Mouse (Mus musculus) large intestine, adult 2 months (tissue): ENCODE measurements around the gene Swsap1. TPM values are rescaled to one million over a fixed set of nuclear protein-coding genes. Genes with fewer than 3 reads are reported as not detected.

Experiments used
- DNase-seq: peaks from one replicate; pipeline ENCODE4 v3.0.0-alpha.2; 2012; ENCODE audit warnings: low read depth, low spot score
- WGBS: fragments of 180-500 bp; shearing (Covaris S2); methylation state at CpG from one replicate; pipeline ENCODE4 v1.1.7; 2018; 5-methylcytosine and 5-hydroxymethylcytosine counted together
- polyA plus RNA-seq: library from polyadenylated mRNA; depleted of rRNA; stranded (reverse); fragments of >200 nt; gene quantifications from 2 replicates; pipeline ENCODE4 v1.2.3, GENCODE M21; 2012

Gene Swsap1
- polyA plus RNA-seq, 1 experiment = 8.0 TPM

DNA sequence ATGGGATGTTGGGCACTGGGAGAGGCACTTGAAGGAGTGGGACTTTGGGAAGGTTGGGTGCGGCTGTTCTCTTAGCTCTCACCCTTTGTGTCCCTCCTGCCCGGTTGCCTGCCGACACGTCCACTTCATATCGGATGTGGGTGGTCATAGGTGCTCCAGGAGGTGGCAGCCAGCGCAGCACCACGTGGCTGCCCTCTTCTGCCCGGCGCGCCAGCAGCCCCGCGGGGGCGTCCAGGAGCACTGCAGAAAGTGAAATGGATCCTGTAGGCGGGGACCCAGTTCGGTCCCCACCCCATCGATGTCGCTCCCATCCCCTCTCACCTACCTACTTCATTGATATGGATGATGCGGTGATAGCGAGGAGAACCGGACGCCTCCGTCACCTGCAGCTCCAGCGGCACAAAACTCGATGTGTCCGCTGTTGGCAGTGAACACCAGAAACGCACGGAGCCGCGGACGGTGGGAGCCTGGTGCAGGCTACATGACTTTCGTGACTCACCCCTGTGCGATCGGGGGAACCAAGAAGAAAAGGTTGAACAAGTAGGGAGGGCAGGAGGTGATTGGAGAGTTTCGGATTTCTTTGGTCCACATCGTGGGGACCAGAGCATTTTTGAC, 5.9 kb downstream of the Swsap1 start:
- DNase-seq = no peak
- 6% methylated on average over 35 of the region's 35 CpGs for WGBS

DNA sequence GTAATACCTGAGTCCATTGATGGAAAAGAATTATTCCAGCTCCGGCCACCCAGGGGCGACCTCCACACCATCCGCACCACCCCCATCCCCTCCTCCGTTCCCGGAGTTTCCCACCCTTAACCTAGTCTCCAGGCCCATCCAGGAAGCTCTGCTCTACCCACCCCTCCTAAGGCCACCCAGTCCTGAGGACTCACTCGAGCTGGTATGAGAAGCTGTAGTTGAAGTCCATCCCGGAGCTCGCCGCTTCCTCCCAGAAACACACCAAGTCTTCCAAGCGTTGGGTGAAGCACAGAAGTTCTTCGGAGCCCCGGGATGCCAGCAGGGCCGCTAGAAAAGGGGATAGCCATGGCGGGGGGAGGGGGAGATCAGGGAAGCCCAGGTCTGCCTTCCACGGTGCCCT, 6.5 kb downstream of the Swsap1 start:
- under 1% methylated on average over 15 of the region's 15 CpGs for WGBS
- no peak for DNase-seq

DNA sequence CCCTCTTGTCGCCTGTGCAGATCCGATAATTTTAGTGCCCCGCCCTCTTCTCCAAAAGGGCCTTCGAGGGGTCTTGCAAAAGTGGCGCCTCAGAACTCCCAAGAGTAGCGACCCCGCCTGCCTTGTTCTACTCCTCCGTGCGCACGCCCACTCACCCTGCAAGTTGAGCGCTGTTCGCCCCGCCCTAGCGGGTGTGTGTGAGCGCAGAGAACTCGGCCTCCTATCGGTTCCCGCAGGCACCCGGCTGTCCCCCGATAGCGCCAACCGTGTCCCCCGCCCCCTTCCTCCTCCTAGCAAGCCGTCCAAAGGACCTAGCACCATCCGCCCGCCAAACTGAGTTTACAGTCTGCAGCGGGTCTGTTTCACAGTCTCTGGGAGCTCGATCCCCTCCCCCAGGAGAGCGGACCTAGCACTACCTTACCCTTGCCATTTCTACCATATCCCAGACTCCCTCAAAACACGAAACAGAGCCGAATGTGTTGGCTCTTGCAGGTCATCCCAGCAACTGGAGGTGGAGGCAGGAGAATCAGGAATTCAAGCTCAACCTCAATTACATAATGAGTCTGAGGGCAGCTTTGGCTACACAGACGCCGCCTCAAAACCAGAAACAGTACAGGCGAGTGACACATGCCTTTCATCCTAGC, 7.0 kb downstream of the Swsap1 start:
- WGBS = 3% methylated on average over 34 of the region's 34 CpGs
- no peak for DNase-seq

DNA sequence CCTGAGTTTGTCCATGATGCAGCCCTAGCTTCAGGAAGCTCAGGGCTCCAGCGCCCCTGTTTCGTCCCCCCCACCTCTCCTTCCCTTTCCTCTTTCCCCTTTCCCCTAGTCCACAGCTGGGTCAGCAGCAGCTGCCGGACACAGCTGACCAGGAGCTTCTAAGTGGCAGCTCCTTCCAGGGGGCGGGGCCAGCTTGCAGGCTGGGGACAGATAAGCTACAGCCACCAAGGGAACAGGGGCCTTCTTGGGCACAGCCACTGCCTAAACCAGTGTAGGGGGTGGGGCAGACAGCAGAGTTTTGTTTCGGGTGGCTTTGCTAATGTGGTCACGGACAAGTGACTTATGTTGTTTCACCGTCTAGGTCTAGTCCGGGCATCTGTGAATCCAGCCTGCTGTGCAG, 7.9 kb downstream of the Swsap1 start, which contains the start of gene Epor:
Gene Epor (minus strand): TSS at position 90 of the 400 bp plus-strand sequence.
- 39% methylated on average over 8 of the region's 8 CpGs for WGBS
- DNase-seq = no peak

DNA sequence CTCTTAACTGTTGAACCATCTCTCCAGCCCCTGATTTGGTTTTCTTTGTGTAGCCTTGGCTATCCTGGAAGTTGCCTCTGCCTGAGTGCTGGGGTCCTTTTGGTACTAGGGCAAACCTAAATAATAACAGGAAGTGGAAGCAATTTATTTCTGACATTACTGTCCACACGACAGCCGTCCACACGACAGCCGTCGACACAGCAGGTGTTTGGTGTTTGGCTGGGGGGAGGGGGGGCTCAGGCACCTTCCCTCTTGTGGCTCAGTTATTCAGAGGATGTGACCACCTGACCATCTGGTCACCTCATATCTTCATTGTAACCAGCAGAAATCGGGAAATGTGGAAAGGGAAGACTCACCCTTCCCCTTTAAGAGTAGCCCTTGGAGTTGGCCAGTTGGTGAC, 13.3 kb downstream of the Swsap1 start:
- WGBS = 57% methylated on average over 6 of the region's 6 CpGs
- DNase-seq = no peak

DNA sequence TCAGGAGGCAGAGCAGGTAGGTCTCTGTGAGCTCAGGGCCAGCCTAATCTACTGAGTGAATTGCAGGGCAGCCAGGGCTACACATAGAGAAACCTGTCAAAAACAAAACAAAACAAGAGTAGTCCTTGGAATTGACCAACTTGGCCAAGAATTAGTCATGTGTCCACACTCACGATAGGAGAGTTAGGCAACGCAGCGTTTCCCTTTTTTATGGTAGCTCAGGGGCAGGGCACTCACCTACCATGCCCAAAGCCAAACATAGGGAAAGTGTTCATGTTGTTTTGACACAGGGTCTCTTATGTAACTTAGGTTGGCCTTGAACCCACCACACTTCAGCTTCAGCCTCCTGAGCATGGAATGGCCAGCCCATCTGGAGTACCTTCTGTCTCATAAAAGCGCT, 13.7 kb downstream of the Swsap1 start:
- 56% methylated on average over 4 of the region's 4 CpGs for WGBS
- no peak for DNase-seq

DNA sequence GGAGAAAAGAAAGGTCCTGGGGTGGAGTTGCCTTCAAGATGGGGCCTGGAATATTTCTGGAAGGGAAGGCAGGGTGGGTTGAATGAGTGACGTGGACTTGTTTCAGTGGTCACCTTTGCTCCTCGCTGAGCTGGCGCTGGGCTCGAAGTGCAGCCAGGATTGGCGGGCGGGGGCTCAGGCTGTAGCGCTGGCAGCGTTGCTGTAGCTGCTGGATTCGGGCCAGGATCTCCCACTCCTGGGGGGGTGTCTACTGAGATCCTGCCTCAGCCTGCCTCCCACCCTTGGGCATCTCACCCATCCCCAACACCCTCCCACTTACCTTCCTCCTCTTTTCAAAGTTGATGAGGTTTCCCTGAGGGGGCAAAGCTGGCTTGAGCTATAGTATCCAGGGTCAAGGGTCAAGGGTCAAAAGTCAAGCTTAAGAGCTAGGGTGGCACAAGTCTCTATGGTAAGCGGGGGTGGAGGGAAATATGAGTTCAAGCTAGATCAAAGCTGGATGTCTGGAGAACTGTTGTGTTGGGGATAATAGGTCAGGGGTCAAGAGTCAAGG, 21.1 kb downstream of the Swsap1 start:
- DNase-seq = no peak
- 78% methylated on average over 10 of the region's 10 CpGs for WGBS

DNA sequence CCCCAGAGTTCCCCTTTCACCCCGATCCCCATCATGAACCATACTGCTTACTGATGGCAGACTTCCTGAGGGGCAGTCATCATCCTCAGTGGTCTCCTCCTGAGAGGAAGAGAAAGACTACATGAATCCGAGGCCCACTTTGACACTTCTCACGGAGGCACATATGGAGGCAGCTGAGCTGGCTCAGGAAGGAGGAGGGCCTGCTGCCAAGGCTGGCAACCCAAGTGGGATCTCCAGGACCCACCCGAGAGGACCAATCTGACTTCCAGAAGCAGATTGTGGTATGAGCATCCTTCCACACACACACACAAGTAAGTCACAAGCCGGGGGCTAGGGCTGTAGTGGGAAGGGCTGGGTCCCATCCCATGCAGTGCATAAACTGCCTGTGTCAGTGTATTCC, 21.8 kb downstream of the Swsap1 start:
- DNase-seq = no peak
- WGBS = 80% methylated on average over 5 of the region's 5 CpGs

DNA sequence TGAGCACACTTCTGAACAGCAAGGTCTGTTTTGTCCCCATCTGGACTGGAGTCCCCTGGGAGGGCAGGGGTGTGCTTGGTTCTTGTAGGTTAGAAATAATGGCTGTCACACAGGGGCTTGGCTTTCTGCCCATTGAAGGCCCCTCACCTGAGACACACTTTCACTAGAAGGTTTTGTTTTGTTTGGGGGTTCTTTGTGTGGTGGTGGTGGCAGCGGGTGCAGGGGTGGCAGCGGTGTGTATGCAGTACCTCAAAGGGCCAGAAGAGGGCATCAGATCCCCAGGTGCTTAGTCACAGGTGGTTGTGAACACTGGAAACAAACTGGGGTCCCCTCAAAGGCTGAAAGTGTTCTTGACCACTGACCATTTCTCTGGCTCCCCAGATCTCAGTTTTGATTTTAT, 22.4 kb downstream of the Swsap1 start:
- WGBS = 38% methylated on average over 2 of the region's 2 CpGs
- no peak for DNase-seq

DNA sequence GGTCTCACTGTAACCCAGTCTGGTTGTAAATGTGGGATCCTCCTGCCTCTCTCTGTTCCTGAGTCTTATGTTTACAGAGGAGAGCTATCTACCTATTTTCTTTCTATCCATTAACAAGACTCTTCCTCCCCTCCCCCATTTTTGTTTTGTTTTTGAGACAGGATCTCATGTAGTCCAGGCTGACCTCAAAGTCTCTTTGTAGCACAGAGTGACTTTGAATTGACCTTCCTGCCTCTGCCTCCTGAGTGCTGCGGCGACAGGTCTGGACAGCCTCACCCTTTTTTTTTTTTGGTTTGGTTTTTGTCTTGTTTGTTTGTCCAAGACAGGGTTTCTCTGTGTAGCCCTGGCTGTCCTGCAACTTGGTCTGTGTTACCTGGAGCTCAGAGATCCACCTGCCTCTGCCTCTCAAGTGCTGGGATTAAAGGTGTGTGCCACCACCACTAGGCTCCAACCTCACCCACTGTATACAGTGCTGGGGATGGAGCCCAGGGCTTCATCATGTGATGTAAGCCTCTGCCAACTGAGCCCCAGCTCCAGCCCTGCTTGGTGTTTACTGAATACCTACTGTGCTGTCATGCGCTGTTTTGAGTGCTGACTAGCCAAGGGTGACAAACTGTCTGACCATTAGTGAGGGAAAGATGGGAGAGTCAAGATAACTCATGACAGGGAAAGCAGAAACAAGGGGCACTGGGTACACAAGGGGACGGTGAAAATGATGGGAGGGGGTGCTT, 23.0 kb downstream of the Swsap1 start:
- DNase-seq = no peak
- 84% methylated on average over 4 of the region's 4 CpGs for WGBS

DNA sequence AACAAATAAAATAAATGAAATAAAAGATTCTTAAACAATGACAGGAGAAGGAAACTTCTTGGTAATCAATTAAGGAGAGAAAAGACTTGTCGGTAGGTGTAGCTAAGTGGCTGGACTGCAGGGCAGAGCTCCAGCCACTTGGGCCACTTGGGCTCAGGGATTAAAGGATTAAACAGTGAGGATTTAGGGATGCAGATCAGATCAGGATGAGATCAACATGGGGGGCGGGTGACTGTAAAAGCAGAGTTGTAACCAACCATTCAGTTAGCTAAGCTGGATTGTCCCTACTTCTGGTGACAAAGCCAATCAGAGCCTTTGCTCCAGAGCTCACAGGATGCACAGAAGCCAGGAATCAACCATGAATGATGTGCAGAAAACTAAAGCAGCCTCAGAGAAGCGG, 28.4 kb downstream of the Swsap1 start:
- 45% methylated on average over 3 of the region's 3 CpGs for WGBS

DNA sequence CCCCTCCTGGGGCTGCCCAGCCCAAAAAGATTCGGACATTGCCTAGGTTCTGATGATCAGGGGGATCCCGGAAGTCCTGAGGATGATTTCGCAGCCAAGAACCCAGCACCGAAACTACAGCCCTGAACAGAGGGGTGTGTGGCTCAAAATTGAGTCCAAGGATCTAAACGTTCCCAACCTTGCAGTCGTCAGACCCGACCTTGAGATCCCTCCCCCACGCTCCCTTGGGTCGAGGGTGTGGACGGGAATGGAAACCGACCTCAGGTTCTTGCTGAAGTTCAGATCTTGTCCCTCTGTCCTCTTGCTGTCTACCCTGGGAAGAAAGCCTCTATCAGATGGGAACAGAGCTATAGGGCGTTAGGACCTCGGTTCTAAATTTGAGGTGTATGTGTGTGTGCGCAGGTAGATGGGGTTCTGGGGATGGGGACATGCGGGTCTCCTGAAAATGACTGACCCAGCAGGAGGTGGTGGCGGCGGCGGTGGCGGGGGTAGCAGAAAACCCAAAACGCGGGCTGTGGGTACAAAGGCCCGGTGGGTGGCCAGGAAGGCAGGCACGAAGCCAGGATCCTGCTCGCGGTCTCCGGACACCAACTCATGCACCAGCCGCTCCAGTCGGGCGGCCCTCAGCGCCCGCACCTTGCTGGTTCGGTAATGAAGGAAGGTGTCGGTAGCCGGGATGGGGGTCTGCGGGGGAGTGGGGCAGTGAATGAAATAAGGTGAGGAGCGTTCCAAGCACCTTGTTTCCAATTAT, 32.2 kb downstream of the Swsap1 start:
- no peak for DNase-seq
- WGBS = 22% methylated on average over 36 of the region's 36 CpGs

More for the DNA sequence above, 28.4 kb downstream of the Swsap1 start:
- DNase-seq = no peak

DNA sequence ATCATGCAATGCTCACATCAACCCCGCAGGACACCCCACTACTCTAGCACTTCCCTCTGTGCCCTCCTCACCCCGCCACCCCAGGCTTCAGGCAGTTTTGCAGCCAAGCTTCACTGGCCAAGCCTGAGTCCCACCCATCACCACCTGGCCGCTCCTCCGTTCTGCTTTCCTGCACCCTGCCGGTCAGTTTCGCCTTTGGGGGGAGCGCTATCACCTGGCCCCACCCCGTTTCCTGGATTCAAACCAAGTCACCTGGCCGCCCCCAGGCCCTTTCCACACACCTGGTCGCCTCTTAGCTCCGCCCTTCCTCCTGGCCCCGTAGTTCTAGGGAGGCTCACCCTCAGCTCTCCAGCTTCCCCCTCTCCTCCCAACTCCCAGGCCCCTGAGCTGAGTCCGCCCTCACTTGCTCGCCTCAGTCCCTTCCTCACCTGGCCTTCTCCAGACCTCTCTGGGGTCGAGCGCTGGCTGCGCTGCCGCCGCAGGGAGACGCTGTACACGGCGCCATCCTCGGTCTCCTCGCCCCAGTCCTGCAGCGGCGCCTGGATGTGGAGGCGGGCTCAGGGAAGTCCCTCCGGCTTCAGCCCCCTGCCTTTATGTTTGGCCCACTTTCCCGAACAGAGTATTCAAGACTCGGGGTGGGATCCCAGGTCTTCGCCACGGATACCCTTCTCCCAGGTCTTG, 33.0 kb downstream of the Swsap1 start:
- DNase-seq = no peak
- WGBS = 3% methylated on average over 32 of the region's 32 CpGs

DNA sequence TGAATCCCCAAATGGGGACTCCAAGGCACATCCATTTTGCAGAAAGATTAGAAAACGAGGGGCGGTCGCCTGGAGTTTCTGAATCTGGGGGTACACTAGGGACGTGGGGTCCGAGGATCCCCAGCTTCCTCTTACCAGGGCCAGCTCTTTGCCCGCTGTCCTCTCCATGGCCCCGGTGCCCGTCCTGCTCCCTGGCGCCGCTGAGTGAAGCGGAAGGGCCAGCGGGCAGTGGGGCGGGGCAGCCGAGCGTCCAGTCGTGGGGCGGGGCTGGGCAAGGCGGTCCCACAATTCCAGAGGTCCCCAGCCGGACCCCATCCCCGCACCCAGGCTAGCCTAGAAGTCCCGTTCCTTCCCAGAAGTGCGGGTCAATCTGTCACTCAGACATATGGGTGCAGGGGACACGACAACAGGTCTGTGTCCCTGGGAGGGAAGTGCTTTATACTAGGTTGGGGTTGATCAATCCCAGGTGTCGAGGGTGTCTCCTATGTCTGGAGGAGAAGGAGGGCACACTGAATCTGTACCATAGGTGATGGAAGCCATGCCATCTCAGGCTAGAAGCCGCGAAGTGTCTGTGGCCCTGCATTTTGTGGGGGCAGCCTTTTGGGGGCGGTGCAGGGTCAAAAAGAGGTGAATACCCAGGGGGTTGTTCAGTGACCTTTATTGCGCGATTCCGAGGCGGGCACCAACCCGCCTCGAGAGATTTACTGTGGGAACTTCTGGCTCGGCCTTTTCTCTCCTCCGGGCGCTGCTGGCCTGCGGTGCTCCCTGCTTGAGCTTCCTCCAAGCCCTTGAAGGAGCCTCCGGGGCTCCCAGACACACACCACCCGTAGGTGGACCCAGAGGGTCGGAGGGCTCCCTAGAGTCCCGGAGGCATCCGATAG, 33.9 kb downstream of the Swsap1 start, which contains the start of gene Rgl3:
Gene Rgl3 (minus strand): TSS at position 217 of the 881 bp plus-strand sequence.
- no peak for DNase-seq
- WGBS = 2% methylated on average over 42 of the region's 42 CpGs

DNA sequence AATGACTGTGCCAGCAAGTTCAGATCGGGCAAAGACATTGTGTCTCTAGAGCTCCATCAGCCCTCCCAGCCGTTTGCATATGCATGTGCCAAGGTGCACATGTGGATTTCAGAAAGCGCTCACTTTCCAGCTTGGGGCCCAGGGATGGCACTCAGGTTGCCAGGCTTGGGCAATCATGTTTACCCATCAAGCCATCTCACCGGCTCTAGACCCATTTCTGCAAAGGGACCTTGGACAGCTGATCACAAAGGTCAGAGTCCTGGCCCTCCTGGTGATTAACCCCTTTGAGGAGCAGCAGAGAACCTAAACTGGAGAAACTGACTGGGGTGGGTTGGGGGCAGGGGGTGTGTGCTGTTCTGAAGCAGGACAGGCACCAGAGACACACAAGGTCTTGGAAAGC, 36.7 kb downstream of the Swsap1 start:
- 62% methylated on average over 4 of the region's 4 CpGs for WGBS
- no peak for DNase-seq

DNA sequence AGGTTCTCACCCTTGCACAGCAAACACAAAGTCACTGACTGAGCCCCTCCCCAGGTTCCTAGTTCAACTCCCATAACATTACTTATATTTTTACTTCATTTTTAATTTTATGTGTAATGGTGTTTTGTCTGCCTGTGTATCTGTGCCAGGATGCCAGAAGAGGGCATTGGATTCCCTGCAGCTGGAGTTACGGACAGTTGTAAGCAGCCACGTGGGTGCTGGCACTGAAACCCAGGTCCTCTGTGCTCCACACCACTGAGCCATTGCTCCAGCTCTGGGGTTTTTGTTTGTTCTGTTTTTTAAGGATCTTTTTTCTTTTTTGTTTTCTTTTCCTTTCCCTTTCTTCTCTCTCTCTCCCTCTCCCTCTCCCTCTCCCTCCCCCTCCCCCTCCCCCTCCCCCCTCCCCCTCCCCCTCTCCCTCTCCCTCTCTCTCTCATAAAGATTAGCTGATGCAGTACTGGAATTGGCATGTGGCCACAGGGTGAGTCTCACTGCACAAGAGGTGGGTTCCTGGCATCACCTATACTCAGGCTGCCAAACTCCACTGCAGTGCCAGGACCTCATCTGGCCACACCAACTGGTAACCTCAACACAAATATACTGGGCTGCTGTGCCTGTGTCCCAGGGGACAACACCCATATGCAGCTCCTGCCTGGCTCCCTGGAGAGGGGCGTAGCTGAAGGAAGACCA, 40.8 kb downstream of the Swsap1 start:
- 77% methylated on average over 3 of the region's 3 CpGs for whole genome bisulfite sequencing
- no peak for DNase-seq

DNA sequence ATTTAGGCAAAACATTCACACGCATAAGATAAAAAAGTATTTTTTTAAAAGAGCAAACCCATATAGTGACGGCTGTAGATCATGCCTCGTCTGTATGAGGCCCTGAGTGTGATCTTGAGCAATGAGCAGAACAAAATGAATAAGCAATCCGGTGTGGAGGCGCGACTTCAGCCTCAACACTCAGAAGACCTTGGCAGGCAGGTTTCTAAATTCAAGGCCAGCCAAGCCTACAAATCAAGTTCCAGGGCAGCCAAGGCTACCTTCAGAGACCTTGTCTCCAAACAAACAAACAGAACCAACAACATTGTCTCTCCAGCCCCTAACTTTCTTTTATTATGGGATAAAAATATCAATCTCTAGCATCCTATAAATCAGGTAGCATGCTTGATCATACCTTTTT, 44.7 kb downstream of the Swsap1 start:
- no peak for DNase-seq
- WGBS = 93% methylated on average over 6 of the region's 6 CpGs

DNA sequence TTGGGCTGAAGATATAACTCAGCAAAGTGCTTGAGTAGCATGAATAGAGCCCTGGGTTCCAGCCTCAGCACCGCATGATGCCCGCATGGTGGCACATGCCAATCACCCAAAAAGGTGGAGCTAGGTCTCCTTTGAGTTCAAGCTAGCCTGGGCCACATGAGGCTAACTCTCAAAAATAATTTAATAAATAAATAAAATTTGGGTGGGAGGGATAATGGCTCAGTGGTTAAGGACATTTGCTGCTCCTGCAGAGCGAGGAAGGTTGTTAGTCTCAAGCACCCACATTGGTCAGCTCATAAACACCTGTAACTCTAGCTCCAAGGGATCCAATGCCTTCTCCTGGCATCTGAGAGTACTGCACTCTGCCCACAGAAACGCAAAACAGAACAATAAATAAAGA, 46.1 kb downstream of the Swsap1 start:
- DNase-seq = no peak
- WGBS = 86% methylated on average over 4 of the region's 4 CpGs
